In the genomic region with DNA sequence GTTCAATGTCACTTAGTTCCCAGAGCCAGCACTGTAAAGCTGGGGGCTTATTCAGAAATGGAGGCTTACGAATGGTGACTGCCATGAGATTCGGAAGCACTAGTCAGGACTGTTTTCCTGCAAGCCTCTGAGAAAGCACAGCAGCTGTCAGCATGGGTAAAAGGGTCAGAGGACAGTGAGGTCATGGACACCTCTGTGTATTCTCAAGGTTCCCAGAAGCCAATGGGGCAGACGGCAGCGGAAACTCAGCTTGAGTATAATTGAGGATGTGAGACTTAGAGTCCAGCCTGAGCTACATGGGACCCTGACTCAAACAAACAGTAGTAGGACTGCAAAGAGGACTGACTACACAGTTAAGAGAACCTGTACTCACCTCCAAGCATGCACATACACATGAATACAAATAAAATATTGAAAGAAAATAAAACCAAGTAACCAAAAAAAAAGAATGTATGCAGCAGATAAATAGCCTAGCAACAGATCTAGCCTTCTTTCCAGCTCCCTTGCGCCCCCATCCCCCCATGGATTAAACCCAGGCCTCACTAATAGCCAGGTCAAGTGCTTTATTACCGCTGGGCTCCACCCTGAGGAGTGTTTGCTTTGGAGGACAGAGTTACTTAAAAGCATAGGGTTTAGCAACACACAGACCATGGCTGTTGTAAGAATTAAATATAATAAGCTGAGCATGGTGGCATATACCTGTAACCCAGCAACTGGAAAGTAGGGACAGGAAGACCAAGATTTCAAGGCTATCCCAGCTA, we compare ENCODE assay signal across 17 mouse cellular contexts.
DNase-seq lines count a peak whose midpoint lies in the region; ATAC-seq and TF ChIP-seq lines count a peak whose summit lies in the region.
"Had no signal": no experiment of that assay in that cellular context is flagged by ENCODE, and none has a peak within 500 bp of the region (broad histone marks: within the 10 kb centered on the region; RNA-seq: fewer than 3 reads in every experiment).

No protein-coding gene starts in this region.

- no peaks in the 10 kb centered on the region for H3K79me2 ChIP-seq in CH12.LX (replicated peaks; ENCODE audit: control insufficient read depth, extremely low read depth, insufficient read depth, poor library complexity, severe bottlenecking)

- 32% methylated on average over 6 of the region's 6 CpGs for WGBS in intestine, postnatal 0 days

- TF ChIP-seq EP300 in CH12.LX (IDR thresholded peaks at IDR 0.05; ENCODE audit: low read length): no peak

- no peak for ATAC-seq in intestine, postnatal 0 days

- H3K27ac ChIP-seq in CH12.LX (ENCODE audit: insufficient read depth, low read depth): no peak overlapping the region
- peak overlapping the region; percentile 46 for H3K27ac ChIP-seq in intestine, postnatal 0 days (ENCODE audit: low read depth, low read length)
- no peak overlapping the region for H3K27ac ChIP-seq in layer of hippocampus, adult 2 months
- H3K27ac ChIP-seq: embryonic facial prominence, embryonic 13.5 days; forebrain, embryonic 10.5 days; limb, embryonic 13.5 days; neural tube, embryonic 15.5 days had no signal

- H3K4me1 ChIP-seq in CH12.LX (ENCODE audit: control insufficient read depth in 1 of 2, insufficient read depth in 2 of 2): peaks cover 11 to 30% of the 10 kb centered on the region in 2 experiments
- H3K4me1 ChIP-seq in intestine, postnatal 0 days (replicated peaks; ENCODE audit: control insufficient read depth, insufficient read depth, low read length): peaks cover 10% of the 10 kb centered on the region; the same call in 1 of the 2 replicates

- dilution Hi-C loops in CH12.LX (cut with MboI; ENCODE audit: extremely low pct_ligation_motif_present, extremely low pct_unique_long_range_greater_than_20kb, low sequenced_read_pairs): no loop called here

- no peaks in the 10 kb centered on the region for H3K36me3 ChIP-seq in CH12.LX (replicated peaks in 1 of 2; ENCODE audit: control insufficient read depth in 1 of 2, insufficient read depth in 1 of 2, low read length in 1 of 2)
- no peaks in the 10 kb centered on the region for H3K36me3 ChIP-seq in intestine, postnatal 0 days (ENCODE audit: control insufficient read depth, insufficient read depth)
- H3K36me3 ChIP-seq: embryonic facial prominence, embryonic 13.5 days; forebrain, embryonic 10.5 days; limb, embryonic 13.5 days; neural tube, embryonic 15.5 days had no signal

- H3K4me3 ChIP-seq in CH12.LX (replicated peaks in 1 of 3; ENCODE audit: low read depth in 2 of 3, low read length in 2 of 3, poor library complexity in 1 of 3): no peak overlapping the region
- H3K4me3 ChIP-seq in intestine, postnatal 0 days (ENCODE audit: low read depth, low read length): no peak overlapping the region
- H3K4me3 ChIP-seq in layer of hippocampus, adult 2 months: no peak overlapping the region
- H3K4me3 ChIP-seq: embryonic facial prominence, embryonic 13.5 days; forebrain, embryonic 10.5 days; limb, embryonic 13.5 days; neural tube, embryonic 15.5 days had no signal

- in situ Hi-C loops in CH12.LX (cut with MboI; ENCODE audit: low pct_ligation_motif_present, low pct_unique_long_range_greater_than_20kb, low sequenced_read_pairs): no loop called here

- H3K4me2 ChIP-seq in CH12.LX (ENCODE audit: insufficient read depth, low read depth, poor library complexity, severe bottlenecking): no peak overlapping the region
- no peak overlapping the region for H3K4me2 ChIP-seq in intestine, postnatal 0 days (replicated peaks; ENCODE audit: low read depth)
- H3K4me2 ChIP-seq: embryonic facial prominence, embryonic 13.5 days; limb, embryonic 13.5 days; neural tube, embryonic 15.5 days had no signal

- no peaks in the 10 kb centered on the region for H3K9me3 ChIP-seq in CH12.LX (replicated peaks; ENCODE audit: low read length)
- no peaks in the 10 kb centered on the region for H3K9me3 ChIP-seq in intestine, postnatal 0 days (ENCODE audit: control insufficient read depth)
- H3K9me3 ChIP-seq: embryonic facial prominence, embryonic 13.5 days; forebrain, embryonic 10.5 days; limb, embryonic 13.5 days; megakaryocyte, embryonic 14.5 days; neural tube, embryonic 15.5 days had no signal

- H3K9ac ChIP-seq in CH12.LX (ENCODE audit: insufficient read depth, low read depth): no peak overlapping the region
- H3K9ac ChIP-seq in intestine, postnatal 0 days (ENCODE audit: low read depth, low read length): no peak overlapping the region
- H3K9ac ChIP-seq: embryonic facial prominence, embryonic 13.5 days; limb, embryonic 13.5 days; neural tube, embryonic 15.5 days had no signal

- TF ChIP-seq RAD21 in CH12.LX (IDR thresholded peaks at IDR 0.05; ENCODE audit: low read depth, low read length): no peak

- no peak for TF ChIP-seq CTCF in CH12.LX (conservative IDR thresholded peaks at IDR 0.05 in 1 of 2, IDR thresholded peaks at IDR 0.05 in 1 of 2; ENCODE audit: low read depth in 2 of 2, low read length in 2 of 2)
- TF ChIP-seq CTCF in intestine, postnatal 0 days (IDR thresholded peaks at IDR 0.05; ENCODE audit: low read depth): peak; percentile 7; the same call in 1 of the 2 replicates
- TF ChIP-seq CTCF in layer of hippocampus, adult 2 months (conservative IDR thresholded peaks at IDR 0.05): no peak

- TF ChIP-seq POLR2A in CH12.LX (IDR thresholded peaks at IDR 0.05; ENCODE audit: low read depth, low read length): no peak

- peak; percentile 53 for DNase-seq in embryo, embryonic 10.5 days (ENCODE audit: low spot score)
- no peak for DNase-seq in embryo, embryonic 11 days
- peak; percentile 68 for DNase-seq in CH12.LX (ENCODE audit: extremely low read depth)
- peak; percentile 37 for DNase-seq in lung, postnatal 14 days
- DNase-seq in spleen, postnatal 36 days (ENCODE audit: low spot score in 2 of 2): no peak
- no peak for DNase-seq in layer of hippocampus, postnatal 10 days (ENCODE audit: low spot score in 2 of 2)
- DNase-seq in layer of hippocampus, adult 2 months (ENCODE audit: low spot score in 2 of 2): no peak
- DNase-seq: adrenal gland, adult 2 months; cerebellum, adult 9-10 months; kidney, postnatal 10 days; thymus, adult 2 months had no signal

- no peaks in the 10 kb centered on the region for H3K27me3 ChIP-seq in CH12.LX (replicated peaks)
- H3K27me3 ChIP-seq in intestine, postnatal 0 days (replicated peaks; ENCODE audit: control insufficient read depth, insufficient read depth, low read length): no peaks in the 10 kb centered on the region
- H3K27me3 ChIP-seq: embryonic facial prominence, embryonic 13.5 days; neural tube, embryonic 15.5 days had no signal

TF ChIP-seq in CH12.LX, 34 proteins besides CTCF, POLR2A, EP300 and RAD21:
- TF ChIP-seq MEF2A (IDR thresholded peaks at IDR 0.05; ENCODE audit: borderline replicate concordance, low read depth, low read length) (no peak), TBP (conservative IDR thresholded peaks at IDR 0.05; ENCODE audit: low read depth, low read length) (0 out of 2 replicates have a peak, but pooled peaks have one; percentile 18), USF2 (conservative IDR thresholded peaks at IDR 0.05; ENCODE audit: low read depth, low read length) (no peak), CHD2 (IDR thresholded peaks at IDR 0.05; ENCODE audit: low read length) (no peak), MAFK (IDR thresholded peaks at IDR 0.05; ENCODE audit: insufficient replicate concordance, low read length) (no peak), TCF12 (IDR thresholded peaks at IDR 0.05; ENCODE audit: low read depth, low read length) (no peak), RCOR1 (conservative IDR thresholded peaks at IDR 0.05; ENCODE audit: low read depth, low read length) (no peak), NELFE (IDR thresholded peaks at IDR 0.05; ENCODE audit: low read depth, low read length) (no peak)
TF ChIP-seq in CH12.LX: peak in this region for 1.

Comparison
In these comparisons a context has a peak if more than half of its experiments do, and no peak if none do; other contexts are left out.
1. DNase-seq: peak in embryo, embryonic 10.5 days (single experiment), CH12.LX (single experiment) and lung, postnatal 14 days (single experiment); none in embryo, embryonic 11 days (single experiment), spleen, postnatal 36 days (0 of 2), layer of hippocampus, postnatal 10 days (0 of 2) and layer of hippocampus, adult 2 months (0 of 2).